Mouse (Mus musculus) liver, embryonic 14.5 days (tissue): ENCODE measurements at regions not wholly inside any gene's neighbourhood (a gene's known extent, or its start where the extent isn't known, plus 50 kb on each side); places are given as distances from the start of the nearest gene placed in this dataset.

Experiments
- ATAC-seq: fragments of 200-750 bp; cut with Nextera tagmentation; 2 replicates; pipeline ENCODE4 v1.8.0; 2017; ENCODE audit warnings: moderate number of reproducible peaks, mild to moderate bottlenecking, moderate library complexity; ENCODE audit not compliant: insufficient read depth
- DNase-seq, 3 experiments: peaks; one replicate each; pipeline ENCODE4 v3.0.0-alpha.2; 2012 to 2013; ENCODE audit warnings: low read depth in 3 of 3, low spot score in 3 of 3
- H3K27ac ChIP-seq: fragments of 300-500 bp; sonication (generic); 2 replicates; pipeline ENCODE4 v1.5.1; 2014; ENCODE audit warnings: moderate library complexity, mild to moderate bottlenecking, control low read depth, inconsistent platforms
- H3K27me3 ChIP-seq: fragments of 300-500 bp; sonication (generic); 2 replicates; pipeline ENCODE4 v1.6.1; 2014; ENCODE audit warnings: mild to moderate bottlenecking, low read length, moderate library complexity; ENCODE audit not compliant: control insufficient read depth, insufficient read depth
- H3K36me3 ChIP-seq: fragments of 300-500 bp; sonication (generic); replicated peaks from 2 replicates; pipeline ENCODE4 v1.6.1; 2014; ENCODE audit warnings: low read depth; ENCODE audit not compliant: control insufficient read depth, insufficient read depth
- H3K4me1 ChIP-seq, 2 experiments: fragments of 200-500 bp in 1 of 2; fragments of 300-500 bp in 1 of 2; sonication (generic) in 1 of 2; replicated peaks; 2 replicates each; pipeline ENCODE4 v1.6.1; 2012 to 2014; ENCODE audit warnings: antibody characterized with exemption in 1 of 2, inconsistent platforms in 1 of 2, low read length in 1 of 2; ENCODE audit not compliant: control insufficient read depth in 2 of 2, insufficient read depth in 2 of 2
- H3K4me2 ChIP-seq: fragments of 300-500 bp; sonication (generic); 2 replicates; pipeline ENCODE4 v1.6.1; 2014; ENCODE audit warnings: low read depth, mild to moderate bottlenecking, control low read depth, moderate library complexity
- H3K4me3 ChIP-seq, 2 experiments: fragments of 200-500 bp in 1 of 2; fragments of 300-500 bp in 1 of 2; sonication (generic) in 1 of 2; 2 replicates each; pipeline ENCODE4 v1.5.1; 2012 to 2014; ENCODE audit warnings: low read depth in 2 of 2, low read length in 2 of 2, mild to moderate bottlenecking in 2 of 2, control low read depth in 1 of 2, inconsistent platforms in 1 of 2, moderate library complexity in 1 of 2; ENCODE audit not compliant: insufficient read depth in 1 of 2
- H3K9ac ChIP-seq: fragments of 300-500 bp; sonication (generic); replicated peaks from 2 replicates; pipeline ENCODE4 v1.6.1; 2014; ENCODE audit warnings: mild to moderate bottlenecking, control low read depth, moderate library complexity
- H3K9me3 ChIP-seq: fragments of 300-500 bp; sonication (generic); 2 replicates; pipeline ENCODE4 v1.6.1; 2016; ENCODE audit warnings: low read length, mixed read lengths; ENCODE audit not compliant: control insufficient read depth
- CTCF ChIP-seq: IDR thresholded peaks from 2 replicates; pipeline ENCODE4 v1.5.1; 2016; ENCODE audit warnings: antibody characterized with exemption, low read depth, control low read depth
- EP300 ChIP-seq: IDR thresholded peaks from 2 replicates; pipeline ENCODE4 v1.6.1; 2016; ENCODE audit warnings: antibody characterized with exemption, low read depth
- WGBS: fragments of 180-500 bp; shearing (Covaris S2); extraction: QIAGEN DNeasy Blood & Tissue Kit; methylation state at CpG from one replicate; pipeline ENCODE4 v1.1.7; 2014; ENCODE audit not compliant: insufficient replicate concordance; 5-methylcytosine and 5-hydroxymethylcytosine counted together

- no peak overlapping the region for H3K27ac ChIP-seq
- WGBS, result 46% methylated on average over 17 of the region's 17 CpGs
- H3K27me3 ChIP-seq, result no peaks in the 10 kb centered on the region
- no peak for ATAC-seq
- TF ChIP-seq CTCF (no peak), EP300 (no peak)
- no peak overlapping the region for H3K9ac ChIP-seq
- no peaks in the 10 kb centered on the region for H3K9me3 ChIP-seq
- DNase-seq, result no peak
- no peaks in the 10 kb centered on the region for H3K36me3 ChIP-seq
- no peak overlapping the region for H3K4me3 ChIP-seq
- H3K4me2 ChIP-seq, result no peak overlapping the region
- H3K4me1 ChIP-seq, result no peaks in the 10 kb centered on the region
Measured at GRCm38 (mm10) chr1:119183558-119184270, 130.3 kb upstream of the Gli2 start.

- H3K4me3 ChIP-seq, result no peak overlapping the region
- no peak overlapping the region for H3K27ac ChIP-seq
- H3K27me3 ChIP-seq, result no peaks in the 10 kb centered on the region
- peaks cover 0 to 4% of the 10 kb centered on the region in 2 experiments; a peak in 2 of 4 replicates for H3K4me1 ChIP-seq
- H3K9me3 ChIP-seq, result no peaks in the 10 kb centered on the region
- 62% methylated on average over 5 of the region's 5 CpGs for WGBS
- no peak overlapping the region for H3K4me2 ChIP-seq
- ATAC-seq (peak; percentile 73), DNase-seq (peak in 1 of 3 experiments; percentile 9)
- no peak overlapping the region for H3K9ac ChIP-seq
- TF ChIP-seq EP300, result no peak
- TF ChIP-seq CTCF, result no peak
- no peaks in the 10 kb centered on the region for H3K36me3 ChIP-seq
Measured at GRCm38 (mm10) chr1:119173030-119173756, 119.8 kb upstream of the Gli2 start.

GRCm38 (mm10) chr1:119167443-119167842 is 114.0 kb upstream of the Gli2 start:
- H3K4me2 ChIP-seq, result no peak overlapping the region
- TF ChIP-seq CTCF (no peak), EP300 (no peak)
- no peaks in the 10 kb centered on the region for H3K27me3 ChIP-seq
- 52% methylated on average over 5 of the region's 5 CpGs for WGBS
- no peaks in the 10 kb centered on the region for H3K9me3 ChIP-seq
- no peak overlapping the region for H3K27ac ChIP-seq
- no peak overlapping the region for H3K9ac ChIP-seq
- H3K4me1 ChIP-seq, result peaks cover 0 to under 1% of the 10 kb centered on the region in 2 experiments; a peak in 1 of 4 replicates
- ATAC-seq, result no peak
- DNase-seq, result no peak
- H3K36me3 ChIP-seq, result no peaks in the 10 kb centered on the region
- H3K4me3 ChIP-seq, result no peak overlapping the region

GRCm38 (mm10) chr1:119166286-119166685 is 112.9 kb upstream of the Gli2 start:
- H3K9me3 ChIP-seq, result no peaks in the 10 kb centered on the region
- H3K4me3 ChIP-seq, result no peak overlapping the region
- WGBS, result 78% methylated on average over 7 of the region's 7 CpGs
- H3K4me2 ChIP-seq, result no peak overlapping the region
- no peaks in the 10 kb centered on the region for H3K36me3 ChIP-seq
- DNase-seq (no peak), ATAC-seq (no peak)
- H3K4me1 ChIP-seq, result no peaks in the 10 kb centered on the region
- no peaks in the 10 kb centered on the region for H3K27me3 ChIP-seq
- H3K27ac ChIP-seq, result no peak overlapping the region
- no peak overlapping the region for H3K9ac ChIP-seq
- TF ChIP-seq CTCF (no peak), EP300 (no peak)

- no peak for DNase-seq
- ATAC-seq, result no peak
- WGBS, result 55% methylated on average over 5 of the region's 5 CpGs
Measured at GRCm38 (mm10) chr1:119164811-119165210, 111.4 kb upstream of the Gli2 start.

More at GRCm38 (mm10) chr1:119164811-119165210, 111.4 kb upstream of the Gli2 start:
- Histone ChIP-seq H3K27me3 (no peaks in the 10 kb centered on the region), H3K9ac (no peak overlapping the region), H3K27ac (no peak overlapping the region), H3K9me3 (no peaks in the 10 kb centered on the region), H3K4me3 (no peak overlapping the region), H3K4me2 (no peak overlapping the region), H3K36me3 (no peaks in the 10 kb centered on the region), H3K4me1 (no peaks in the 10 kb centered on the region)
- no peak for TF ChIP-seq EP300
